Mouse (Mus musculus): Measurements from ENCODE around the gene Rwdd3. TPM values are rescaled to one million over a fixed set of nuclear protein-coding genes. Genes with fewer than 3 reads are reported as not detected.

The Rwdd3 gene
- polyA plus RNA-seq, 1 experiment from 2014 or later, result 4.4 TPM

GRCm38 (mm10) chr3:121169092-121169942 is 2.2 kb downstream of the Rwdd3 start:
- H3K9me3 ChIP-seq (replicated peaks; ENCODE audit: control insufficient read depth, low read length), result no peaks in the 10 kb centered on the region
- no peaks in the 10 kb centered on the region for H3K36me3 ChIP-seq (ENCODE audit: control insufficient read depth, insufficient read depth, low read length)
- H3K27ac ChIP-seq (ENCODE audit: low read depth, low read length), result no peak overlapping the region
- H3K4me2 ChIP-seq, result no peak overlapping the region
- H3K9ac ChIP-seq (ENCODE audit: low read depth, low read length), result no peak overlapping the region
- no peaks in the 10 kb centered on the region for H3K27me3 ChIP-seq (ENCODE audit: control insufficient read depth, insufficient read depth, low read length)
- ATAC-seq (replicated peaks; ENCODE audit: insufficient number of reproducible peaks, low FRiP score, low TSS enrichment), result no peak
- WGBS (ENCODE audit: insufficient replicate concordance), result 80% methylated on average over 15 of the region's 15 CpGs
- H3K4me3 ChIP-seq (ENCODE audit: low read depth, low read length), result no peak overlapping the region
- H3K4me1 ChIP-seq (ENCODE audit: control insufficient read depth, insufficient read depth, low read length), result no peaks in the 10 kb centered on the region

- Histone ChIP-seq H3K36me3 (ENCODE audit: control insufficient read depth, insufficient read depth, low read length) (no peaks in the 10 kb centered on the region), H3K4me3 (ENCODE audit: low read depth, low read length) (no peak overlapping the region), H3K9me3 (replicated peaks; ENCODE audit: control insufficient read depth, low read length) (no peaks in the 10 kb centered on the region), H3K4me2 (no peak overlapping the region), H3K4me1 (ENCODE audit: control insufficient read depth, insufficient read depth, low read length) (no peaks in the 10 kb centered on the region), H3K9ac (ENCODE audit: low read depth, low read length) (no peak overlapping the region), H3K27me3 (ENCODE audit: control insufficient read depth, insufficient read depth, low read length) (no peaks in the 10 kb centered on the region), H3K27ac (ENCODE audit: low read depth, low read length) (no peak overlapping the region)
- 84% methylated on average over 8 of the region's 8 CpGs for WGBS (ENCODE audit: insufficient replicate concordance)
- no peak for ATAC-seq (replicated peaks; ENCODE audit: insufficient number of reproducible peaks, low FRiP score, low TSS enrichment)
These were observed 2.9 kb downstream of the Rwdd3 start for GRCm38 (mm10) chr3:121168581-121168980.

- Histone ChIP-seq H3K4me1 (ENCODE audit: control insufficient read depth, insufficient read depth, low read length) (peaks cover 2% of the 10 kb centered on the region; the same call in 1 of the 2 replicates), H3K4me2 (no peak overlapping the region), H3K9me3 (replicated peaks; ENCODE audit: control insufficient read depth, low read length) (no peaks in the 10 kb centered on the region), H3K36me3 (ENCODE audit: control insufficient read depth, insufficient read depth, low read length) (no peaks in the 10 kb centered on the region), H3K27ac (ENCODE audit: low read depth, low read length) (no peak overlapping the region), H3K4me3 (ENCODE audit: low read depth, low read length) (no peak overlapping the region), H3K9ac (ENCODE audit: low read depth, low read length) (no peak overlapping the region), H3K27me3 (ENCODE audit: control insufficient read depth, insufficient read depth, low read length) (no peaks in the 10 kb centered on the region)
- WGBS (ENCODE audit: insufficient replicate concordance), result 43% methylated on average over 7 of the region's 7 CpGs
- no peak for ATAC-seq (replicated peaks; ENCODE audit: insufficient number of reproducible peaks, low FRiP score, low TSS enrichment)
These were observed 8.2 kb downstream of the Rwdd3 start for GRCm38 (mm10) chr3:121163271-121163819.

- H3K4me1 ChIP-seq (ENCODE audit: control insufficient read depth, insufficient read depth, low read length), result peaks cover 2% of the 10 kb centered on the region; the same call in 1 of the 2 replicates
- H3K9ac ChIP-seq (ENCODE audit: low read depth, low read length), result no peak overlapping the region
- 46% methylated on average over 2 of the region's 2 CpGs for WGBS (ENCODE audit: insufficient replicate concordance)
- ATAC-seq (replicated peaks; ENCODE audit: insufficient number of reproducible peaks, low FRiP score, low TSS enrichment), result no peak
- no peaks in the 10 kb centered on the region for H3K36me3 ChIP-seq (ENCODE audit: control insufficient read depth, insufficient read depth, low read length)
- H3K27ac ChIP-seq (ENCODE audit: low read depth, low read length), result no peak overlapping the region
- no peaks in the 10 kb centered on the region for H3K9me3 ChIP-seq (replicated peaks; ENCODE audit: control insufficient read depth, low read length)
- no peak overlapping the region for H3K4me3 ChIP-seq (ENCODE audit: low read depth, low read length)
- no peak overlapping the region for H3K4me2 ChIP-seq
- H3K27me3 ChIP-seq (ENCODE audit: control insufficient read depth, insufficient read depth, low read length), result no peaks in the 10 kb centered on the region
These were observed 9.8 kb downstream of the Rwdd3 start for GRCm38 (mm10) chr3:121161661-121162060.

GRCm38 (mm10) chr3:121160424-121160823 is 11.1 kb downstream of the Rwdd3 start:
- ATAC-seq (replicated peaks; ENCODE audit: insufficient number of reproducible peaks, low FRiP score, low TSS enrichment), result no peak
- H3K9me3 ChIP-seq (replicated peaks; ENCODE audit: control insufficient read depth, low read length), result no peaks in the 10 kb centered on the region
- no peaks in the 10 kb centered on the region for H3K36me3 ChIP-seq (ENCODE audit: control insufficient read depth, insufficient read depth, low read length)
- H3K4me1 ChIP-seq (ENCODE audit: control insufficient read depth, insufficient read depth, low read length), result peaks cover 2% of the 10 kb centered on the region; the same call in 1 of the 2 replicates
- no peak overlapping the region for H3K9ac ChIP-seq (ENCODE audit: low read depth, low read length)
- H3K4me3 ChIP-seq (ENCODE audit: low read depth, low read length), result no peak overlapping the region
- no peak overlapping the region for H3K4me2 ChIP-seq
- WGBS (ENCODE audit: insufficient replicate concordance), result 45% methylated on average over 4 of the region's 4 CpGs
- H3K27me3 ChIP-seq (ENCODE audit: control insufficient read depth, insufficient read depth, low read length), result no peaks in the 10 kb centered on the region
- H3K27ac ChIP-seq (ENCODE audit: low read depth, low read length), result no peak overlapping the region

GRCm38 (mm10) chr3:121159566-121159965 is 11.9 kb downstream of the Rwdd3 start:
- Histone ChIP-seq H3K27me3 (ENCODE audit: control insufficient read depth, insufficient read depth, low read length) (no peaks in the 10 kb centered on the region), H3K36me3 (ENCODE audit: control insufficient read depth, insufficient read depth, low read length) (no peaks in the 10 kb centered on the region), H3K4me3 (ENCODE audit: low read depth, low read length) (no peak overlapping the region), H3K27ac (ENCODE audit: low read depth, low read length) (no peak overlapping the region), H3K4me2 (no peak overlapping the region), H3K4me1 (ENCODE audit: control insufficient read depth, insufficient read depth, low read length) (peaks cover 2% of the 10 kb centered on the region; the same call in 1 of the 2 replicates), H3K9ac (ENCODE audit: low read depth, low read length) (no peak overlapping the region), H3K9me3 (replicated peaks; ENCODE audit: control insufficient read depth, low read length) (no peaks in the 10 kb centered on the region)
- WGBS (ENCODE audit: insufficient replicate concordance), result 75% methylated on average over 10 of the region's 10 CpGs
- ATAC-seq (replicated peaks; ENCODE audit: insufficient number of reproducible peaks, low FRiP score, low TSS enrichment), result no peak

- H3K36me3 ChIP-seq (ENCODE audit: control insufficient read depth, insufficient read depth, low read length), result no peaks in the 10 kb centered on the region
- no peaks in the 10 kb centered on the region for H3K9me3 ChIP-seq (replicated peaks; ENCODE audit: control insufficient read depth, low read length)
- no peak overlapping the region for H3K27ac ChIP-seq (ENCODE audit: low read depth, low read length)
- 86% methylated on average over 16 of the region's 16 CpGs for WGBS (ENCODE audit: insufficient replicate concordance)
- no peak overlapping the region for H3K4me3 ChIP-seq (ENCODE audit: low read depth, low read length)
- H3K4me2 ChIP-seq, result no peak overlapping the region
- H3K4me1 ChIP-seq (ENCODE audit: control insufficient read depth, insufficient read depth, low read length), result peaks cover 2% of the 10 kb centered on the region; the same call in 1 of the 2 replicates
- no peak overlapping the region for H3K9ac ChIP-seq (ENCODE audit: low read depth, low read length)
- no peak for ATAC-seq (replicated peaks; ENCODE audit: insufficient number of reproducible peaks, low FRiP score, low TSS enrichment)
- no peaks in the 10 kb centered on the region for H3K27me3 ChIP-seq (ENCODE audit: control insufficient read depth, insufficient read depth, low read length)
These were observed 12.6 kb downstream of the Rwdd3 start for GRCm38 (mm10) chr3:121158901-121159351.

GRCm38 (mm10) chr3:121157546-121158330 is 13.8 kb downstream of the Rwdd3 start:
- Histone ChIP-seq H3K4me3 (ENCODE audit: low read depth, low read length) (no peak overlapping the region), H3K36me3 (ENCODE audit: control insufficient read depth, insufficient read depth, low read length) (no peaks in the 10 kb centered on the region), H3K4me2 (no peak overlapping the region), H3K27ac (ENCODE audit: low read depth, low read length) (no peak overlapping the region), H3K4me1 (ENCODE audit: control insufficient read depth, insufficient read depth, low read length) (peaks cover 2% of the 10 kb centered on the region; the same call in 1 of the 2 replicates), H3K9me3 (replicated peaks; ENCODE audit: control insufficient read depth, low read length) (no peaks in the 10 kb centered on the region), H3K9ac (ENCODE audit: low read depth, low read length) (no peak overlapping the region), H3K27me3 (ENCODE audit: control insufficient read depth, insufficient read depth, low read length) (no peaks in the 10 kb centered on the region)
- no peak for ATAC-seq (replicated peaks; ENCODE audit: insufficient number of reproducible peaks, low FRiP score, low TSS enrichment)
- WGBS (ENCODE audit: insufficient replicate concordance), result 74% methylated on average over 10 of the region's 10 CpGs
